Mouse (Mus musculus): ENCODE results near the gene Stim1. TPM values are rescaled to one million over a fixed set of nuclear protein-coding genes. Genes with fewer than 3 reads are reported as not detected.

Gene Stim1
- total RNA-seq, 2 experiments from 2014 or later: 156 to 196 TPM

GRCm38 (mm10) chr7:102442432-102442831, 174.8 kb downstream of the Stim1 start:
- intact Hi-C loops (cut with DNase I): no loop called here
- H3K27ac ChIP-seq: peak overlapping the region; percentile 87
- TF ChIP-seq CTCF (IDR thresholded peaks at IDR 0.05): no peak
- H3K4me3 ChIP-seq: peak overlapping the region; percentile 93
- DNase-seq: no peak

DNA sequence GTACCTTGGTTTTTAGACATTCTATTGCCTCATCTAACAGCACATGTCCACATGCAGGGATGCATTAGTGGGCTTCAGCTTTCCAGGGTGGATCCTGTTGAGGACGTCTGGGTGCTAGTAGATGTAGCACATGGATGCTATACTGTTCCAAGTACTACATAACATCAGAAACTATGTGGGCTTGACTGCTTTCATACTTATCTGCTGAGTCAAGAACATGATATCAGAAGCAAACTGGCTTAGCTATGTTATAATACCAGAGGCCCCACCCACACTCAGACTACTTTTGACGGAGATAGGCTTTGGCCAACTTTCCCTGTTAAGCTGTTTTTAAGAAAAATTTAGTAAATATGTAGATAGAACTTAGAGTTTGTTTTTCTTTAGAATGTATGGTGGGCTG, 176.7 kb downstream of the Stim1 start:
- DNase-seq: no peak
- intact Hi-C loops (cut with DNase I): no loop called here
- no peak overlapping the region for H3K27ac ChIP-seq
- no peak overlapping the region for H3K4me3 ChIP-seq
- no peak for TF ChIP-seq CTCF (IDR thresholded peaks at IDR 0.05)

DNA sequence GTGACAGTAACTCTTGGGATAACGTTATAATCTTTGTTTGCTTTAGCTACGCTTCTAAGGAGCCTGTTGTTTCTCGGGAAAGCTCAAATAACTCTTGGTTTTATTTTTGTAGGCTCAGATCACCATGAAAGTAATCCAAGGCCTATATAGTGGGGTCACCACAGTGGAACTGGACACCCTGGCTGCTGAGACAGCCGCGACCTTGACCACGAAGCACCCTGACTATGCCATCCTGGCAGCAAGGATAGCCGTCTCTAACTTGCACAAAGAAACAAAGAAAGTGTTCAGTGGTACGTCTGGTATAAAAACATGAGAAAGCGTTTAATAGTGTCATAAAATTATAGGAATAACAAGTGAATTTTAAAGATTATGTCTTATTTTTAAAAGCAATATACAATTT, 178.8 kb downstream of the Stim1 start:
- TF ChIP-seq CTCF (IDR thresholded peaks at IDR 0.05): no peak
- DNase-seq: peak; percentile 49
- H3K27ac ChIP-seq: peak overlapping the region; percentile 73
- intact Hi-C loops (cut with DNase I): no loop called here
- no peak overlapping the region for H3K4me3 ChIP-seq

- intact Hi-C loops (cut with DNase I): no loop called here
- Histone ChIP-seq H3K27ac (no peak overlapping the region), H3K4me3 (no peak overlapping the region)
- no peak for DNase-seq
- TF ChIP-seq CTCF (IDR thresholded peaks at IDR 0.05): no peak
Observed at GRCm38 (mm10) chr7:102458618-102459380, 191.2 kb downstream of the Stim1 start.

- no peak for TF ChIP-seq CTCF (IDR thresholded peaks at IDR 0.05)
- no peak for DNase-seq
- intact Hi-C loops (cut with DNase I): no loop called here
- Histone ChIP-seq H3K27ac (no peak overlapping the region), H3K4me3 (no peak overlapping the region)
Observed at GRCm38 (mm10) chr7:102467566-102467965, 200.0 kb downstream of the Stim1 start.

DNA sequence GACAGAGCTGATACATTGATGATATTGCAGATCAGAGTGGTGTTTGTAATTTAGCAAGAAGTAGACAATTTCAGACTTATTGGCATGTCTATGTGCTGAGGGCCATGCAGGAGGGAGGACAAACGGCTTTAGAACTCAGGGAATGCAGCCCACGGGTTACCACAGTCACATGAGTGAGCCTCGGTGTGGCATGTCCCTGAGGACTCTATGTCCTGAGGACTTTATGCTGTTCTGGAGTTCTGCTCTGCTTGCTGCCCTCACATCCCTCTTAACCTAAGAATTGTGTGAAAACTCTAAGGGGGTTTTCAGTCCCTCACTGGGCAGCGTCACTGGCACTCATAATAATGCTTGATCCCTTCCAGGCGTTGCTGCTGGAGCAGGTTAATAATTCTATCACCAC, 205.1 kb downstream of the Stim1 start:
- Histone ChIP-seq H3K27ac (no peak overlapping the region), H3K4me3 (no peak overlapping the region)
- intact Hi-C loops (cut with DNase I): no loop called here
- DNase-seq: no peak
- no peak for TF ChIP-seq CTCF (IDR thresholded peaks at IDR 0.05)

GRCm38 (mm10) chr7:102476601-102477000, 209.0 kb downstream of the Stim1 start:
- H3K4me3 ChIP-seq: no peak overlapping the region
- DNase-seq: no peak
- intact Hi-C loops (cut with DNase I): no loop called here
- TF ChIP-seq CTCF (IDR thresholded peaks at IDR 0.05): no peak
- H3K27ac ChIP-seq: no peak overlapping the region

GRCm38 (mm10) chr7:102477377-102477776, 209.8 kb downstream of the Stim1 start:
- no peak for TF ChIP-seq CTCF (IDR thresholded peaks at IDR 0.05)
- no peak overlapping the region for H3K4me3 ChIP-seq
- DNase-seq: no peak
- intact Hi-C loops (cut with DNase I): no loop called here
- H3K27ac ChIP-seq: no peak overlapping the region

DNA sequence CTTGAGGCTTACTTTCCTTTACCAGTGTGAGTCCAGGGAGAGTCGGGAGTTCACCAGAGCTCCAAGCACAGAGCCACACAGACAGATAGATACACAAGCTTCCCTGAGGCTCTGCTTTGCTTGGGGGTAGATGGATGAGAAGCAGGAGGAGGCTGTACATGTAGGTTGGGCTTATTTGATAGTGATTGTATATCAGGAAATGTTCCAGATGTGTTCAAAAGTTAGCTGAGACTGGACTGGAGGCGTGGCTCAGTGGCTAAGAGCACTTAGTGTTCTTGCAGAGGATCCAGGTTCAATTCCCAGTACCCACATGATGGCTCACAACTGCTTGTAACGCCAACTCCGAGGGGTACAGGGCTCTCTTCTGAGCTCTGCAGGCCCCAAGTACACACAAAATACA, 210.8 kb downstream of the Stim1 start:
- no peak for TF ChIP-seq CTCF (IDR thresholded peaks at IDR 0.05)
- Histone ChIP-seq H3K27ac (no peak overlapping the region), H3K4me3 (no peak overlapping the region)
- no peak for DNase-seq
- intact Hi-C loops (cut with DNase I): no loop called here

GRCm38 (mm10) chr7:102478926-102479325, 211.3 kb downstream of the Stim1 start:
- no peak for TF ChIP-seq CTCF (IDR thresholded peaks at IDR 0.05)
- H3K4me3 ChIP-seq: no peak overlapping the region
- H3K27ac ChIP-seq: no peak overlapping the region
- intact Hi-C loops (cut with DNase I): no loop called here
- DNase-seq: no peak

DNA sequence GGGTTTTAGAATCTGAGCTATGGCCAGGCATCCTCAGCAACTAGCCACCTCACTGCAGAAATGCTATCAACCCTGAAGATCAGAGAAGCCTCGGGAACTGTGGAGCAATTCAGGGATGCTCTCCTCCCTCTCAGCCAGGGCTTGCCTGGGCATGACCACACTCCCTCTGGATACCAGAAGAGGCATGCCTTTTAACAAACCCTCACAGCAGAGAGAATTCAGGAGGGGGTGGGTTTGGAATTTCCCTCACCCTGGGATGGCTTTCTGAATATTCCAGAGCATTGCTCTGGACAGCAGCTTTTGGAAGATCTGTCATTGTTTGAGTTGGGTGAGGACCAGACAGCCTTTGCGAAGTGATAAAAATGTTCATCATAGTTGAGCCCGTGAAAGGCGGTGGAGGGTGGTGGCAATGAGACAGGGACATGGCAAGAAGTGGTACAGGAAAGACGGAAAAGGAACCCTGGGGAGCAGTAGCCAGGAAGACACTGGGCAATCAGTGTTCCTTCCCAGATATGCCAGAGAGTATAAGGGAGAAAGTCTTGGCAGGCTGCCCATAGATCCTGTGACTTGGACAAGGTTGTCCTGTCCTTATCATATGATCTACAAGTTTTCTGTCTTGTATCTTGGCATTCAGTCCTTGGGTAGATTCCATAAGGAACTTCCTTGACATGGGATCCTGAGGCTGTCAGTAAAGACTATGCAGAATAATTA, 211.9 kb downstream of the Stim1 start:
- Histone ChIP-seq H3K27ac (no peak overlapping the region), H3K4me3 (no peak overlapping the region)
- no peak for DNase-seq
- TF ChIP-seq CTCF (IDR thresholded peaks at IDR 0.05): no peak
- intact Hi-C loops (cut with DNase I): no loop called here

- H3K4me3 ChIP-seq: no peak overlapping the region
- no peak overlapping the region for H3K27ac ChIP-seq
- TF ChIP-seq CTCF (IDR thresholded peaks at IDR 0.05): no peak
- intact Hi-C loops (cut with DNase I): no loop called here
- DNase-seq: no peak
Observed at GRCm38 (mm10) chr7:102480821-102481220, 213.2 kb downstream of the Stim1 start.

DNA sequence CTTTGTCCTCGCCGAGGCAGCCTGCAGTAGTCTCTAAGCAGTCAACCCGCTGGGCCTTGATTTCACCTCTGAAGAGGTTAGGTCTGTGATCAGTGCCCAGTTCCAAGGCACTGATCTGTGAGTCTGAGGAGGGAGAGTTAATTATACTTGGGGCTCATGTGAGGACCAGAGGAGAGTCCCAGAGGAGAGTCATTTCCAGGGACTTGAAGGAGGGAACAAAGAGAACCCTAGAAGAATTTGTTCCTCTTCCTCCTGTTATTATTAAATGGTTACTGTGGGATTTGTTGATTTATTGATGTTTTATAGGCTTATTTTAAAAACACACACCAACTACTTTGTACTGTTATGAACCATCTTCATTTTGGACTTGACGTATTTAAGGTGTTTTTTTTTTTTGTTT, 214.0 kb downstream of the Stim1 start, which contains the start of gene Olfr543:
TSS of gene Olfr543 (minus strand) at position 101 of the 400 bp plus-strand sequence.
- TF ChIP-seq CTCF (IDR thresholded peaks at IDR 0.05): no peak
- intact Hi-C loops (cut with DNase I): no loop called here

More for the DNA sequence above, 214.0 kb downstream of the Stim1 start, which contains the start of gene Olfr543:
- H3K4me3 ChIP-seq: no peak within 1 kb of the TSS
- no peak for DNase-seq
- H3K27ac ChIP-seq: no peak within 1 kb of the TSS

Measured in gastrocnemius, adult 2 months (tissue).